Mouse (Mus musculus) cerebellum, adult 2 months (tissue): ENCODE measurements at regions not wholly inside any gene's neighbourhood (a gene's known extent, or its start where the extent isn't known, plus 50 kb on each side); places are given as distances from the start of the nearest gene placed in this dataset.

Experiments used
- CTCF ChIP-seq: fragments of 200-500 bp; IDR thresholded peaks from 2 replicates; pipeline ENCODE4 v1.5.1; 2011; ENCODE audit warnings: low read depth, mild to moderate bottlenecking, control low read depth, low read length, moderate library complexity, borderline replicate concordance; ENCODE audit not compliant: insufficient read depth
- POLR2A ChIP-seq: fragments of 200-500 bp; IDR thresholded peaks from 2 replicates; pipeline ENCODE4 v1.6.1; 2011; ENCODE audit warnings: low read length, control low read depth, borderline replicate concordance; ENCODE audit not compliant: insufficient read depth

DNA sequence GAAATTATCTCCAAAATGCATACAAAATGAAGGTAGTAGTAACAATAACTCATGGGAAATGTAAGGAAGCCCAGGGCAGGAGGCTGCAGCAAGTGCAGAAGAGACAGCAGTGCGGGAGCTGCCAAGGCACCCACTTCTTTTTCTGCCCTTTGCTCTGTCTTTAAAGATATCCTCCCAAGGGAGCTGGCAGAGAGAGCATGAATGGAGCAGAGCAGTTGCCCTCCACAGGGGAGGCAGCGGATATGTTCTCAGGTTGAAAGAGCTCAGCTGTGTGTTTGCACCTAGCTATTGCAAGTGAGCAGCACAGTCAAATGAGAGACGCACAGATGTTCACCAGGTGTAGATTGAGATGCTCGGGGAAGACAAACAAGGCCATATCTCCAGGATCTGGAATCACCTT, 547.9 kb upstream of the Mgmt start:
- TF ChIP-seq CTCF (no peak), POLR2A (no peak)
